In genomic region chr7:65881290-65881688, GRCm38 (mm10) we compare ENCODE assay signal across 9 mouse cellular contexts. TPM values are rescaled to one million over a fixed set of nuclear protein-coding genes. Genes with fewer than 3 reads are reported as not detected.
A peak's percentile ranks its signal among the peaks of the same experiment; 100 is the strongest.
DNase-seq lines count a peak whose midpoint lies in the region; ATAC-seq lines count a peak whose summit lies in the region.
"Had no signal": no experiment of that assay in that cellular context is flagged by ENCODE, and none has a peak within 500 bp of the region (broad histone marks: within the 10 kb centered on the region; RNA-seq: fewer than 3 reads in every experiment).

No protein-coding gene starts in this region.

- ATAC-seq in midbrain, embryonic 14.5 days (ENCODE audit: low FRiP score, low TSS enrichment): no peak
- ATAC-seq in midbrain, embryonic 11.5 days (ENCODE audit: low FRiP score): no peak
- ATAC-seq in limb, embryonic 13.5 days (ENCODE audit: low FRiP score, low read depth): no peak
- ATAC-seq in stomach, embryonic 16.5 days (ENCODE audit: insufficient read depth, low FRiP score): peak; percentile 17; the same call in 1 of the 2 replicates
- ATAC-seq in inflammation-experienced regulatory T-cells, adult 6 months: no peak

- WGBS in midbrain, embryonic 14.5 days: 55% methylated on average over 12 of the region's 12 CpGs
- WGBS in midbrain, embryonic 11.5 days: 75% methylated on average over 12 of the region's 12 CpGs
- WGBS in limb, embryonic 13.5 days: 24% methylated on average over 12 of the region's 12 CpGs
- 47% methylated on average over 12 of the region's 12 CpGs for WGBS in stomach, embryonic 16.5 days

- no peak overlapping the region for H3K27ac ChIP-seq in midbrain, embryonic 14.5 days (replicated peaks; ENCODE audit: low read depth, low read length)
- no peak overlapping the region for H3K27ac ChIP-seq in midbrain, embryonic 11.5 days (ENCODE audit: low read depth, low read length)
- peak overlapping the region; percentile 33; the same call in 1 of the 2 replicates for H3K27ac ChIP-seq in limb, embryonic 13.5 days
- no peak overlapping the region for H3K27ac ChIP-seq in stomach, embryonic 16.5 days (ENCODE audit: low read length)

- peak; percentile 61 to 68 for DNase-seq in cerebellum, postnatal 10 days
- no peak for DNase-seq in cerebellum, adult 11 months
- DNase-seq in midbrain, embryonic 14.5 days: peak; percentile 51
- no peak for DNase-seq in midbrain, embryonic 11.5 days (ENCODE audit: low spot score, missing footprints)
- DNase-seq in thymus, postnatal 0 days (ENCODE audit: low spot score): no peak

- H3K4me1 ChIP-seq in midbrain, embryonic 14.5 days (ENCODE audit: control insufficient read depth, insufficient read depth, low read length): peaks cover 3% of the 10 kb centered on the region; the same call in 1 of the 2 replicates
- H3K4me1 ChIP-seq in midbrain, embryonic 11.5 days (ENCODE audit: control insufficient read depth, insufficient read depth, low read length): no peaks in the 10 kb centered on the region
- peaks cover 17% of the 10 kb centered on the region for H3K4me1 ChIP-seq in limb, embryonic 13.5 days
- H3K4me1 ChIP-seq in stomach, embryonic 16.5 days (ENCODE audit: control insufficient read depth, insufficient read depth, low read length): peaks cover 11% of the 10 kb centered on the region

- no peaks in the 10 kb centered on the region for H3K27me3 ChIP-seq in midbrain, embryonic 14.5 days (ENCODE audit: control insufficient read depth, insufficient read depth, low read length)
- H3K27me3 ChIP-seq in midbrain, embryonic 11.5 days (ENCODE audit: control insufficient read depth, insufficient read depth, low read length): no peaks in the 10 kb centered on the region
- no peaks in the 10 kb centered on the region for H3K27me3 ChIP-seq in limb, embryonic 13.5 days
- H3K27me3 ChIP-seq in stomach, embryonic 16.5 days (ENCODE audit: control insufficient read depth, insufficient read depth, low read length): no peaks in the 10 kb centered on the region

- no peaks in the 10 kb centered on the region for H3K36me3 ChIP-seq in midbrain, embryonic 14.5 days (ENCODE audit: control insufficient read depth, insufficient read depth, low read length)
- H3K36me3 ChIP-seq in midbrain, embryonic 11.5 days (ENCODE audit: control insufficient read depth, insufficient read depth, low read length): no peaks in the 10 kb centered on the region
- no peaks in the 10 kb centered on the region for H3K36me3 ChIP-seq in limb, embryonic 13.5 days
- no peaks in the 10 kb centered on the region for H3K36me3 ChIP-seq in stomach, embryonic 16.5 days (ENCODE audit: control insufficient read depth, insufficient read depth, low read length)

- no peak overlapping the region for H3K4me3 ChIP-seq in midbrain, embryonic 14.5 days (replicated peaks; ENCODE audit: low read depth, low read length)
- H3K4me3 ChIP-seq in midbrain, embryonic 11.5 days (ENCODE audit: low read depth, low read length): no peak overlapping the region
- peak overlapping the region; percentile 25 for H3K4me3 ChIP-seq in limb, embryonic 13.5 days
- H3K4me3 ChIP-seq in stomach, embryonic 16.5 days (replicated peaks; ENCODE audit: low read length): no peak overlapping the region
- H3K4me3 ChIP-seq: myocyte had no signal

- no peak overlapping the region for H3K9ac ChIP-seq in midbrain, embryonic 14.5 days (replicated peaks; ENCODE audit: low read length)
- no peak overlapping the region for H3K9ac ChIP-seq in midbrain, embryonic 11.5 days (ENCODE audit: low read length)
- no peak overlapping the region for H3K9ac ChIP-seq in limb, embryonic 13.5 days
- no peak overlapping the region for H3K9ac ChIP-seq in stomach, embryonic 16.5 days (ENCODE audit: low read length)

- H3K9me3 ChIP-seq in midbrain, embryonic 14.5 days (ENCODE audit: control insufficient read depth, low read length): no peaks in the 10 kb centered on the region
- no peaks in the 10 kb centered on the region for H3K9me3 ChIP-seq in midbrain, embryonic 11.5 days (ENCODE audit: control insufficient read depth, low read length)
- no peaks in the 10 kb centered on the region for H3K9me3 ChIP-seq in limb, embryonic 13.5 days
- no peaks in the 10 kb centered on the region for H3K9me3 ChIP-seq in stomach, embryonic 16.5 days (replicated peaks; ENCODE audit: control insufficient read depth, low read length)

- peak overlapping the region; percentile 24; the same call in 1 of the 2 replicates for H3K4me2 ChIP-seq in midbrain, embryonic 14.5 days (ENCODE audit: low read length)
- H3K4me2 ChIP-seq in midbrain, embryonic 11.5 days: no peak overlapping the region
- peak overlapping the region; percentile 57 for H3K4me2 ChIP-seq in limb, embryonic 13.5 days (replicated peaks)
- peak overlapping the region; percentile 34; the same call in 1 of the 2 replicates for H3K4me2 ChIP-seq in stomach, embryonic 16.5 days (ENCODE audit: low read depth, low read length)

RNA-seq across cellular contexts. Expression of gene Pcsk6, which starts 19.8 kb away (rescaled TPM):
- polyA plus RNA-seq in midbrain, embryonic 14.5 days (2014; fragmentation: Nextera tagmentation; extraction: Ambion mirVana): 0.92 and 1.3 TPM in 2 replicates
- 0.69 and 0.85 TPM in 2 replicates for polyA plus RNA-seq in midbrain, embryonic 11.5 days (2014; fragmentation: Nextera tagmentation; extraction: Ambion mirVana)
- polyA plus RNA-seq in limb, embryonic 13.5 days (2015; fragmentation: Nextera tagmentation; extraction: Ambion mirVana): 7.4 and 8.0 TPM in 2 replicates
- polyA plus RNA-seq in stomach, embryonic 16.5 days (2015; fragmentation: Nextera tagmentation; extraction: Ambion mirVana): 3.7 and 4.3 TPM in 2 replicates
- polyA plus RNA-seq in thymus, postnatal 0 days (2015; fragmentation: Nextera tagmentation; extraction: Ambion mirVana): 0.93 and 1.2 TPM in 2 replicates
- not detected for polyA plus RNA-seq in inflammation-experienced regulatory T-cells, adult 6 months (2017; shearing (Covaris generic))

Comparison
In these comparisons a context has a peak if more than half of its experiments do, and no peak if none do; other contexts are left out.
1. DNase-seq: peak in cerebellum, postnatal 10 days (2 of 2) and midbrain, embryonic 14.5 days (single experiment); none in cerebellum, adult 11 months (single experiment), midbrain, embryonic 11.5 days (single experiment) and thymus, postnatal 0 days (single experiment).